Mouse (Mus musculus): ENCODE measurements at regions not wholly inside any gene's neighbourhood (a gene's known extent, or its start where the extent isn't known, plus 50 kb on each side); places are given as distances from the start of the nearest gene placed in this dataset.

GRCm38 (mm10) chr2:171675411-171675810 lies 367.9 kb downstream of the Cbln4 start:
- Histone ChIP-seq H3K79me2 (ENCODE audit: control insufficient read depth, insufficient read depth, low read length, poor library complexity) (no peaks in the 10 kb centered on the region), H3K9me3 (replicated peaks; ENCODE audit: insufficient read depth, low read length) (no peaks in the 10 kb centered on the region), H3K9ac (ENCODE audit: control insufficient read depth, low read depth, low read length, poor library complexity, severe bottlenecking) (no peak overlapping the region), H3K4me1 (ENCODE audit: control insufficient read depth in 1 of 2, insufficient read depth in 2 of 2, low read length in 2 of 2) (no peaks in the 10 kb centered on the region), H3K27ac (ENCODE audit: control insufficient read depth, low read depth, low read length) (no peak overlapping the region), H3K36me3 (ENCODE audit: control insufficient read depth in 1 of 2, insufficient read depth in 2 of 2, low read length in 2 of 2) (no peaks in the 10 kb centered on the region), H3K27me3 (ENCODE audit: control insufficient read depth in 1 of 2, insufficient read depth in 2 of 2, low read length in 2 of 2) (no peaks in the 10 kb centered on the region), H3K4me3 (ENCODE audit: control insufficient read depth in 1 of 2, insufficient read depth in 1 of 2, low read depth in 2 of 2, low read length in 2 of 2) (no peak overlapping the region)
- TF ChIP-seq MEF2A (IDR thresholded peaks at IDR 0.05; ENCODE audit: extremely low read depth, insufficient replicate concordance, low read depth, low read length, poor library complexity, severe bottlenecking), result no peak
- TF ChIP-seq RCOR1 (IDR thresholded peaks at IDR 0.05; ENCODE audit: low read depth, low read length), result no peak
- no peak for TF ChIP-seq TBP (IDR thresholded peaks at IDR 0.05; ENCODE audit: low read depth, low read length)
- no peak for TF ChIP-seq UBTF (IDR thresholded peaks at IDR 0.05; ENCODE audit: borderline replicate concordance, insufficient read depth, low read depth, low read length)
- TF ChIP-seq USF1 (IDR thresholded peaks at IDR 0.05; ENCODE audit: low read depth, low read length), result no peak
- no peak for TF ChIP-seq POLR2AphosphoS2 (IDR thresholded peaks at IDR 0.05; ENCODE audit: low read length)
- no peak for TF ChIP-seq POLR2AphosphoS5 (IDR thresholded peaks at IDR 0.05; ENCODE audit: borderline replicate concordance, low read depth, low read length)
- no peak for TF ChIP-seq TAL1 (IDR thresholded peaks at IDR 0.05; ENCODE audit: low read length)
- no peak for TF ChIP-seq GABPA (IDR thresholded peaks at IDR 0.05; ENCODE audit: low read depth, low read length)
- no peak for TF ChIP-seq ZKSCAN1 (IDR thresholded peaks at IDR 0.05; ENCODE audit: low read depth, low read length)
- no peak for TF ChIP-seq RAD21 (IDR thresholded peaks at IDR 0.05; ENCODE audit: low read depth, low read length)
- TF ChIP-seq ETS1 (IDR thresholded peaks at IDR 0.05; ENCODE audit: low read depth, low read length), result no peak
- no peak for TF ChIP-seq NRF1 (IDR thresholded peaks at IDR 0.05; ENCODE audit: insufficient read depth, low read depth, low read length, poor library complexity, severe bottlenecking)
- no peak for TF ChIP-seq HCFC1 (IDR thresholded peaks at IDR 0.05; ENCODE audit: low read depth, low read length)
- TF ChIP-seq SIN3A (IDR thresholded peaks at IDR 0.05; ENCODE audit: low read length), result no peak
- TF ChIP-seq CTCF (IDR thresholded peaks at IDR 0.05 in 2 of 3, conservative IDR thresholded peaks at IDR 0.05 in 1 of 3; ENCODE audit: control insufficient read depth in 1 of 3, insufficient read depth in 1 of 3, low read depth in 2 of 3, low read length in 3 of 3, poor library complexity in 1 of 3, severe bottlenecking in 1 of 3), result no peak
- no peak for TF ChIP-seq KAT2A (conservative IDR thresholded peaks at IDR 0.05; ENCODE audit: low read depth, low read length)
- no peak for TF ChIP-seq E2F4 (IDR thresholded peaks at IDR 0.05; ENCODE audit: borderline replicate concordance, low read depth, low read length)
- no peak for DNase-seq (ENCODE audit: low read depth, low spot score)

GRCm38 (mm10) chr2:171670945-171671547 lies 372.2 kb downstream of the Cbln4 start:
- H3K79me2 ChIP-seq (ENCODE audit: control insufficient read depth, insufficient read depth, low read length, poor library complexity), result no peaks in the 10 kb centered on the region
- DNase-seq (ENCODE audit: low read depth, low spot score), result no peak
- H3K36me3 ChIP-seq (ENCODE audit: control insufficient read depth in 1 of 2, insufficient read depth in 2 of 2, low read length in 2 of 2), result no peaks in the 10 kb centered on the region
- H3K27ac ChIP-seq (ENCODE audit: control insufficient read depth, low read depth, low read length), result no peak overlapping the region
- H3K4me1 ChIP-seq (ENCODE audit: control insufficient read depth in 1 of 2, insufficient read depth in 2 of 2, low read length in 2 of 2), result no peaks in the 10 kb centered on the region
- no peaks in the 10 kb centered on the region for H3K9me3 ChIP-seq (replicated peaks; ENCODE audit: insufficient read depth, low read length)
- TF ChIP-seq MXI1 (IDR thresholded peaks at IDR 0.05; ENCODE audit: low read depth, low read length) (no peak), RCOR1 (IDR thresholded peaks at IDR 0.05; ENCODE audit: low read depth, low read length) (no peak), SIN3A (IDR thresholded peaks at IDR 0.05; ENCODE audit: low read length) (no peak), USF1 (IDR thresholded peaks at IDR 0.05; ENCODE audit: low read depth, low read length) (no peak), TBP (IDR thresholded peaks at IDR 0.05; ENCODE audit: low read depth, low read length) (no peak), MAX (IDR thresholded peaks at IDR 0.05; ENCODE audit: low read length) (no peak), MYC (IDR thresholded peaks at IDR 0.05; ENCODE audit: low read depth, low read length) (no peak), POLR2AphosphoS2 (IDR thresholded peaks at IDR 0.05; ENCODE audit: low read length) (no peak)
- H3K4me3 ChIP-seq (ENCODE audit: control insufficient read depth in 1 of 2, insufficient read depth in 1 of 2, low read depth in 2 of 2, low read length in 2 of 2), result no peak overlapping the region
- H3K27me3 ChIP-seq (ENCODE audit: control insufficient read depth in 1 of 2, insufficient read depth in 2 of 2, low read length in 2 of 2), result no peaks in the 10 kb centered on the region
- no peak overlapping the region for H3K9ac ChIP-seq (ENCODE audit: control insufficient read depth, low read depth, low read length, poor library complexity, severe bottlenecking)

Measured in MEL (cell line).